Mouse (Mus musculus): ENCODE data around the gene Acin1.
"Not testable (repeated sequence)": the region's sequence is repeated elsewhere in the genome, so short reads cannot be mapped to it uniquely, and the experiment has no call there.

The Acin1 gene

GRCm38 (mm10) chr14:54643011-54643410 lies 43.7 kb downstream of the Acin1 start:
- CTCF ChIA-PET, result no interaction called here

GRCm38 (mm10) chr14:54642224-54642944 lies 44.3 kb downstream of the Acin1 start:
- CTCF ChIA-PET, result interaction anchor here (0.6 to 1.0 kb wide), 2 partner anchors 23 to 150 kb away, joined by 3 to 7 read pairs; no protein-coding TSS in a partner anchor

GRCm38 (mm10) chr14:54641305-54641969 lies 45.3 kb downstream of the Acin1 start, which contains the start of gene Cdh24:
Gene Cdh24 (minus strand): TSS chr14:54641364.
- CTCF ChIA-PET, result interaction anchor here (0.6 to 1.0 kb wide), 2 partner anchors 22 to 151 kb away, joined by 3 to 7 read pairs; no protein-coding TSS in a partner anchor

- CTCF ChIA-PET, result interaction anchor here (0.7 kb wide), 1 partner anchor 72 kb away, joined by 18 read pairs; no protein-coding TSS in a partner anchor
Observed at GRCm38 (mm10) chr14:54640946-54641304, 45.8 kb downstream of the Acin1 start, which contains the start of gene Gm17606. Gene Gm17606 (plus strand): TSS chr14:54640952.

DNA sequence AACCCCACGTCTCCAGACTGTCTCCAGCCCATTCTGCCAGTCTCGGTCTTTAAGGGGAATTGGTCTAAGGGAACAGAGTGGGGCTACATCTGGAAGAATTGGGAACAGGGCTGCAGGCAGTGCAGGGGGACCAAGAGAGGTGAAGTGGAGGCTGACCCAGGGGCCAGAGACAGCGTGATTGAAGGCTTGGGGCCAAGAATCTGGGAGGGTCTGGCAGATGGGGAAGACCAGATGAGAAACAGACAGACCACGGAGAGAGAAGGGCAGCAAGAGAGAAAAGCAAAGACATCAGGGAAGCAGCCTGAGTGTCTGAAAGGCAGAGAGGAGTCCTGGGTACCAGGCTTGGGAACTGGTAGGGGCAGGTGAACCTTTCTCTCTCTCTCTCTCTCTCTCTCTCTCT lies 46.6 kb downstream of the Acin1 start:
- CTCF ChIA-PET, result interaction anchor here (0.7 kb wide), 1 partner anchor 71 kb away, joined by 18 read pairs; no protein-coding TSS in a partner anchor

GRCm38 (mm10) chr14:54638210-54638609 lies 48.5 kb downstream of the Acin1 start:
- CTCF ChIA-PET, result no interaction called here

- CTCF ChIA-PET, result interaction anchor here (0.7 kb wide), 1 partner anchor 99 kb away, joined by 3 read pairs; no protein-coding TSS in a partner anchor
Observed at GRCm38 (mm10) chr14:54636954-54637353, 49.8 kb downstream of the Acin1 start.

DNA sequence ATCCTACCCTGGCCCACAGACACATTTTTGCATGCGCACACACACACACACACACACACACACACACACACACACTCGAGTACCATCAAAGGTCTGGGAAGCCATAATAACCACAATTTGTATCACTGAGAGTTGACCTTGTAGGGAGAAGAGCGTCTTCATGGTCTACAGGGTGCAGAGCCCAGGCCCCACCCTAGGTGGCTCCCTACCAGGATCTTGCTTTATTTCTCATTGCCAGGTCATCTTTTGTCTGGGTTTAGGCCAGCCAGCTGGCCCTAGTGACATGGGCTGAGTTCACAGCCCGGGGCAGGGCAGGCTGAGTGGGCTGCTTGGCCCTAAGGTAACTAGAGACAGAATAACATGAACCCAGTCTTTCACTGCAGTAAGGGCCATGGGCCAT lies 52.5 kb downstream of the Acin1 start:
- CTCF ChIA-PET, result no interaction called here

DNA sequence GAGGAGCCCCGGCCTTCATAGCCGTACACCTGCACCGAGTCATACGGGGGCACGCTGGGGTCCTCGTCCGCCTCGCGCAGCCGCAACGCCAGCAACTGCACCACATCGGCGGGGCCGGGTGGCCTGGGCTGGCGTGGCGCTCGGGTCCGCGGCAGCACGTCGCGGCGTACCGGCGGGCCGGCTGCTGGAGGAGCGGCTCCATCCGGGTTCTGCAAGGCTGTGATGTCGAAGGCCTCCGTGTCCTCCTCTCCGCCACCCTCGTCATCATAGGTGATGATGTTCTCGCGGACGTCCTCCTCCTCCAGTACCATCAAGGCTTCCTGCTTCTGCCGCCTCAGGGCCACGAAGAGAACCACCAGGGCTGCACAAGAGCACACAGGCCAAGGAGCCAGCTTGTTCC lies 54.5 kb downstream of the Acin1 start:
- CTCF ChIA-PET, result no interaction called here

DNA sequence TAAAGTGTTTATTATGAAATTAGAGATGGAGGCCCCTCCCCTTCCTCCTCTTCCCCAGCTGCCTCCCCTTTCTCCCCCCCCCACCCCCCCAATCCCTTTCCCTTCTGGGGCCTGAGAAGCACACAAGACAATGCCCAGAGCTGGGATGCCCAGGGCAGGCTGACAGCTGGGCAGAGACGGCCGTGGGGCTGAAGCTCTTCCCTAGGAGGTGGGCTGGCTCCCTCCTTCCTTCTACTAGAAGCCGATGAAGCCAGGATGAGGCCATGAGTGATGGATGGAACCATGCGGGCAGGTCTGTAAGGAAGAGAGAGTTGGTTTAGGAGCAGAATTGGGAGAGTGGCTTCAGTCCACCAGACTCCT lies 55.5 kb downstream of the Acin1 start:
- CTCF ChIA-PET, result interaction anchor here (0.6 kb wide), 1 partner anchor 271 kb away, joined by 4 read pairs; no protein-coding TSS in a partner anchor

GRCm38 (mm10) chr14:54630583-54631239 lies 56.0 kb downstream of the Acin1 start:
- CTCF ChIA-PET, result interaction anchor here (0.6 kb wide), 1 partner anchor 272 kb away, joined by 4 read pairs; no protein-coding TSS in a partner anchor

DNA sequence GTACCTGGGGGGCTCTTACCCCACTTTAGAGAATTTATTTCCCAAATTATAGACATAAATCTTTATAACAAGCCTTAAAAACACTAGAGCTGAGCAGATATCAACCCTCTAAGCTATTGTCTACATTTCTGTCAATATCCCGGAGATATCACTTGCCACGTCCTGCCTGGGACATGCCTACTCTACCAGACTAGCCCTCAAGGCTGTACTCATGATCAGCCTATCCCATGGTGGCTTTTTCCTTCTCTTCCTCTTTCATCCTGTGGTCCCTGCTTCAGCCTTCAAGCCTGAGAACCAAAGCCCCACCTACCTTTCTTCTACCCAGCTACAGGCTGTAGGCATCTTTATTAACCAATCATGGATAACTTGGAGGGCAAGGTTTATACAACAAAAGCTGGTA lies 56.9 kb downstream of the Acin1 start:
- CTCF ChIA-PET, result no interaction called here

GRCm38 (mm10) chr14:54628103-54628502 lies 58.6 kb downstream of the Acin1 start:
- CTCF ChIA-PET, result interaction anchor here (0.5 kb wide), 1 partner anchor 85 kb away, joined by 3 read pairs; no protein-coding TSS in a partner anchor

GRCm38 (mm10) chr14:54624976-54625375 lies 61.8 kb downstream of the Acin1 start:
- CTCF ChIA-PET, result no interaction called here

DNA sequence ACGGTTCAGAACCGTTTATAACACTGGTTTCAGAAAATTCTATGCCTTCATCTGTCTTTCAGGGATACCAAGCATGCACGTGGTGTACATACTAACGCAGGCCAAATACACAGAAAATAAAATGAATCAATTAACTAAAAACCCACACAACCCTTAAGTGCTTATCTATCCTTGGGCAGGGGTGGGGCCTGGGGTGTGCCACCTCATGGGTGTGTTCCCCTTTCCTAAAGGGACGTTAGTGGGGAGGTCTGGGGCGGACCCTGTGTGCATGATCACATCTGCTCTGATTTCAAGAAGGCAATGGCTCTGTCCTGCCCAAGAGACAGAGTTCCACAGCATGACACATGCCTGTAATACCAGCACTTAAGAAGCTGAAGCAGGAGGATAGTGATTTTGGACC lies 63.4 kb downstream of the Acin1 start:
- CTCF ChIA-PET, result no interaction called here

DNA sequence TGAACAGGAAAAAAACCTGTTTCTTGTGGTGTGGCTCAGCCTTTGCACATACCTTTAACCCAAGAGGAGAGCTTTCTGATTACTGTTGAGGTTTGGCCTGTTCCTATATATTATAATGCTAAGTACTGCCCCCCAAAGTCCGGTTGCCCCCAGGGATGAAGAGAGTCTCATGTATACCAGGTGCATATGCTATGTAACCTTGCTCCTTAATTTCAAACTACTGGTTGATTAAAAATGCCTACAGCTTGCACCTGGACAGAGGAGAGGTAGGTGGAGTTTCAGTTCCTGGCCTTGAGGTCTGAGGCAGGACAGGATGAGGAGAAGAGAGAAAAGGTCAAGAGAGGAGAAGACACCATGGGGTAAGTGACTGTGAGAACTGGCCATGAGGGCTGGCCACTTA lies 65.6 kb downstream of the Acin1 start, which contains the start of gene Psmb11:
Gene Psmb11 (plus strand): TSS at position 301 of the 400 bp plus-strand sequence.
- CTCF ChIA-PET, result no interaction called here

GRCm38 (mm10) chr14:54617897-54618365 lies 68.8 kb downstream of the Acin1 start, which contains the start of gene Psmb5:
Gene Psmb5 (minus strand): TSS chr14:54618022.
- CTCF ChIA-PET, result interaction anchor here (0.6 kb wide), 1 partner anchor 259 kb away, joined by 3 read pairs; no protein-coding TSS in a partner anchor

GRCm38 (mm10) chr14:54617152-54617896 lies 69.4 kb downstream of the Acin1 start:
- CTCF ChIA-PET, result no interaction called here

GRCm38 (mm10) chr14:54616226-54616825 lies 70.4 kb downstream of the Acin1 start:
- CTCF ChIA-PET, result no interaction called here

DNA sequence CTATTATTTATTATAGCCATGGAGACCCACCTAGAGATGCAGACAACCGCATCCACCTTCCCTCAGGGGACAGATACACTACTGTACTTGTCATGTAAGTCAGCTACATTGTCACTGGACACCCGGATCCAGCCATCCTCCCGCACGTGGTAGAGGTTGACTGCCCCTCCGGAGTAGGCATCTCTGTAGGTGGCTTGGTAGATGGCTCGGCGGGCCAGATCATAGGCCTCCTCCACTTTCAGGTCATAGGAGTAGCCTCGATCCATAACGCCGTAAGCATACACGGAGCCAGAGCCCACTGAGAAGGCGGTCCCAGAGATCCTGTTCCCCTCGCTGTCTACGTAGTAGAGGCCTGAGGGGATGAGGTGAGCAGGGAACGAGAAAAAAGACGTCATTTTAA lies 72.6 kb downstream of the Acin1 start:
- CTCF ChIA-PET, result not testable (repeated sequence)

GRCm38 (mm10) chr14:54610648-54611047 lies 76.1 kb downstream of the Acin1 start:
- CTCF ChIA-PET, result interaction anchor here (0.8 kb wide), 1 partner anchor 56 kb away, joined by 3 read pairs; the partner anchor contains the start of gene Haus4

Data from spleen, embryonic (tissue).